Mouse (Mus musculus) testis, postnatal 14 days (tissue): Measurements from ENCODE around the gene Stxbp6.
A peak's percentile ranks its signal among the peaks of the same experiment; 100 is the strongest.
"Not testable (repeated sequence)": the region's sequence is repeated elsewhere in the genome, so short reads cannot be mapped to it uniquely, and the experiment has no call there.

ENCODE experiments used
- DNase-seq: peaks from one replicate; pipeline ENCODE4 v3.0.0; 2021; ENCODE audit warnings: low spot score

Gene Stxbp6

GRCm38 (mm10) chr12:45074611-45075342 is at the start of gene Stxbp6:
Stxbp6 (minus strand) TSS chr12:45074709.
- peak; percentile 69 for DNase-seq

DNA sequence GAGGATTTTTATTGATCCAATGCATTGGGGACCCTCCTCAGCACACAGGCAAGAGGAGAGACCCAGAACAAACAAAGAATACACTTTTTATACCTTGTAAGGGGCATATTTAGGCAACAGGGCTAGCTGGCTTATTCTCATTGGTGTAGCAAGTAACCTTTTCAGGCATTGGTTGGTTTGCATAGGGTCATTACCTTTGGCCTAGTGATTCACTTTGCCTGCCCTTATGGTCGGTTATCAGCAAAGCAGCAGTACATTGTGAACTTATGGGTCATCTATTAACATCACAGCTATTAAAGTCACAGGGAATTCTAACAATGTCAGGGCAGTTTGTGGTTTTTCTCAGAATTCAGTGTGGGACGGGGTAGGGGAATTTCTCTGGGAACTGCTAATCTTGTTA is 28.4 kb upstream of the Stxbp6 start:
- DNase-seq, result not testable (repeated sequence)

DNA sequence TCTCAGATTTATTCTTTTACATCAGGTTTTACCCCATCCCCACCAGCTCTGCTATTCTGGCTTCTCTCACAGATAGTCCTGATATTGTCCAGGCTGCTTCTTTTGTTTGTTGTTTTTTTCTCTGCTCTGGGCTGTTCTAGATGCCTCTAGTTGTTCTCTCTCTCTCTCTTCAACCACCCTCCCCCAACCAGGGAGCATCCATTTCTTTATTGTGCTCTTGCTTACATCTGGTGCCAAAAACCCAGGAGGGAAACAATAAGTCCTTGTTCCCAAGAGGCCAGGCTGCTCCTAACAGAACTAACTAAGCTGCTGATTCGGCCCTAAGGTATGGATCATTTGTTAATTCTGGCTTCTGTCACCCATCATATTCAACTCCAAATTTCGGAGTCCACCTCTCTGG is 19.2 kb upstream of the Stxbp6 start:
- no peak for DNase-seq

DNA sequence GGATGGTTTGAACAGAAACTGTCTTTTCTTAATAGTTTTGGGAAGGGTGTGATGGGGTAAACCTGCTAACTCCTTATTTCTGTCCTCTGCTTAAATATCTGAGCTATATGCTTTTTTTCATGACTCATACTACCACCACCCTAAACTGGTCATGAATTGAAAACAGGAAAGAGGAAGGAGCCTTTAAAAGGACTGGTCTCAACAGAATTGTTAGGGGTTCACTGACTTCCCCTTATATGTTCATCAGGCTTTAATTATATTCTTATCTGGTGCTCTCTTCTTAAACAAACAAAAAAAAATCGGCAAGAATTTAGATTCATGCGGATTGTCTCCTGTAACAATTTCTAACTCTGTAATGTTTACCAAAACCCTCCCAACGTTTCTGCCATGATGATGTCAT is 17.9 kb upstream of the Stxbp6 start:
- no peak for DNase-seq

GRCm38 (mm10) chr12:45083145-45083475 is 8.6 kb upstream of the Stxbp6 start:
- DNase-seq, result no peak

DNA sequence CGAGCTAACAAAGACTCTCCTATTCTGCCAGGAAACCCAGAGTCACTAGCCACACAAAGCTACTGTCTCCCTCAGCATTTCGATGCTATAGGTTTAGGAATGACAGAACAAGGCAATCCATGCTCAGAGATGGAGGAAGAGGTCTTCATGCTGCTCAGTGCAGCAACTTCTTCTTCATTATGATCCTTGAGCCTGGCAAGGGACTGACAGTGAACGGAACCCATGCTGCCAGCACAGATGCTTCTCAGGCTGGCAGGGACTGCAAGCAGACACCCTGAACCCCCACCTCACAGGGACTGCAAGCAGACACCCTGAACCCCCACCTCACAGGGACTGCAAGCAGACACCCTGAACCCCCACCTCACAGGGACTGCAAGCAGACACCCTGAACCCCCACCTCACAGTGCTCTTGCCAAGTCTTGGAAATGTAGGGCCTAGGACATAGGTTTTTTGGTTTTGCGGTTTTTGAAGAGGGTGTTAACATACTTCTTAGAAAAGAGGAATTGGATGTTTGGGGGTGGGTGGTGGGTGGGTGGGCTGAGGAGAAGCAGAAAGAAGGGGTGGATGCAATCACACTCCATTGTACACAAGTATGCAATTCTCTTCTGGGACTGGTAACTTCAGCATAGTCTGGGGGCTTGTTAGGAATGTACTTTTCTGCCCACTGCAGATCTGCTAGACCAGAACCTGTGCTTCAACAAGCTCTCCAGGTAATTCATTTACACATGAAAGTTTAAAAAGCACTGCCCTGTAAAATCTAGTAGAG is 8.1 kb upstream of the Stxbp6 start:
- no peak for DNase-seq

GRCm38 (mm10) chr12:45081617-45082016 is 7.1 kb upstream of the Stxbp6 start:
- no peak for DNase-seq

DNA sequence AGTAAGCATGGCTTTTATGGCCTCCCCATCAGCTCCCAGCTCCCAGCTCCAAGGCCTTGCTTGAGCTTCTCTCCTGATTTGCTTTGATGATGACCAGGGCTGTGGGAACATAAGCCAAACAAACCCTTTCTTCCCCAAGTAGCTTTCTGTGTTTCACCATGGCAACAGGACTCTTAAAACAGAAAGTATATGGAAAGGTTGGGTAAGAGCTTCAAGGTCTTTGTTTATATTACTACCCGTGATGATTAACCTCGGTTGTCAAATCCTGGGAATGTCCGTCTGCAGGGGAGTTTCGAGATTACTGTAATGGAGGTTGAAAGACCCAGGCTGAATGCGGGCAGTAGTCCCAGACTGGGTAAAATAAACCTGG is 6.2 kb upstream of the Stxbp6 start:
- no peak for DNase-seq

DNA sequence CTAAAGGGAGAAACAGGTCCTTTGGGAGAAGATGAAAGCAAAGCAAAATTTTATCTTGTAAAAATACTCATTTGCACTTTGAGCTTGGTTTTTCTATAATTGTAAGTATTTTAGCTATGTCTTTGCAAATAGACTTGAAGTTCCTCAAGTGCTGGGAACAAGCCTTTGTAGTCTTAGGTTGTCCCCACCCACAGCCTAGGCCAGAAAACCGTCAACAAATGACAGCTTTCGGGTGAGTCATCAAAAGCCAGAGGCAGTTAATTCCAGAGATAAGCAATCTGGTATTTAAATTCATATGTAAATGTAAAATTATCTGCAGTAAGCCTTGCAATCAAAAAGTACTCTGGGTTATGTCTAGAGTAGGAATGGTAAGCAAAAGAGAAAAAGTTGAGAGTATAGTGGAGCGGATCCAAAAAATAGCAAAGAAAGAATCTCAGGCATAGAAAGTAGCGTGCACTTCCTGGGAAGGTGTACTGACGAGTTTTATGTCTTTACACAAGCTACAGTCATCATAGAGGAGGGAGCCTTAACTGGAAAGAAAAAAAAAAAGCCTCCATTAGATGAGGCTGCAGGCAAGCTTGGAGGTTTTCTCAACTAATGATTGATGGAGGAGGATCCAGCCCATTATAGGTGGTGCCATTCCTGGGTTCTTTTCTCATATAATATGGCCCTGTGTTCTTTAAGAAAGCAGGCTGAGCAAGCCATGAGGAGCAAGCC is 5.7 kb upstream of the Stxbp6 start:
- no peak for DNase-seq

DNA sequence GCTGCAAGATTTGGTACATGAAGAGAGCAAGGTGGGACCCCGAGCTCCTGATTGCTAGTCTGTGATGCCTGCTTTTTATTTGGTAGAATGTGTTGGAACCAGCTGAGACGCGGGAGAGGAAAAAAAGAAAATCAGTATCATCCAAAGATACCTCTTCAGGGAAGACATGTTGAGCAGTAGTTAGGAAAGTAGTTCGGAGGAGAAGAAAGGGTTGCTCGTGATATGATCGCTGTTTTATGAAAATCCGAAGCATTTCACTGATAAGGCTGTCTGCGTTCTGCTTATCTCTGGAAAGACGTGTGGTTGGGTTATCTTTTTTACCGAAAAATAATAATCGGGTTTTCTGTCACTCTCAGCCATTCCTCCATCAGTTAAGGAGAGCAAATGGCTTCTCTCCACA is 1.1 kb upstream of the Stxbp6 start:
- DNase-seq, result no peak

DNA sequence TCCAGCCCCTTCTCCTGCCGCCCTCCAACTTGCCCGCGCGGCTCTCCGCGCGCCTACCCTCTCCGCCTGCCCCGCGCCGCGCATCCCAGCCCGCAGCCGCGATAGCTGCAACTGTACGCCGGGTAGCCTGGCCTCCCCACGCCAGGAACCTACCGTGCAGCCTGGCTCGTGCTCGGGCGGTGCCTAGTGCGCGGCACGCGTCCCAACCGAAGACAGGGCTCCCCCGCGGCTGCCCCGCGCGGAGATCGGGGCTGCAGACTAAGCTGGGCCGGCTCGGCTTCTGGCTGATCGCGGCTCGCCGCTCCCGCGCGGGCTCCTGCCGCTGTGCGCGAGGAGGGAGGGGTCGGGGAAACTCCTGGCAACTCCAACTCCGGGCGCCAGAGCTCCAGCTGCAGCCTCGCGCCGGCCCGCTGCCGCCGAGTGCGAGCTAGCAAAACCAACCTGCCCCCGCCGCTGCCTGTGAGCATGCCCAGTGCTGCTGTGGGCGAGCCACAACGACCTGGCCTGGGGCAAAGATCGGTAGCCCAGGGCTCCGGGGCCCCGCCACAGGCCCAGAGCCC is 387 bp downstream of the Stxbp6 start:
- peak; percentile 75 for DNase-seq

GRCm38 (mm10) chr12:45073331-45074041 is 1.0 kb downstream of the Stxbp6 start:
- DNase-seq, result no peak

DNA sequence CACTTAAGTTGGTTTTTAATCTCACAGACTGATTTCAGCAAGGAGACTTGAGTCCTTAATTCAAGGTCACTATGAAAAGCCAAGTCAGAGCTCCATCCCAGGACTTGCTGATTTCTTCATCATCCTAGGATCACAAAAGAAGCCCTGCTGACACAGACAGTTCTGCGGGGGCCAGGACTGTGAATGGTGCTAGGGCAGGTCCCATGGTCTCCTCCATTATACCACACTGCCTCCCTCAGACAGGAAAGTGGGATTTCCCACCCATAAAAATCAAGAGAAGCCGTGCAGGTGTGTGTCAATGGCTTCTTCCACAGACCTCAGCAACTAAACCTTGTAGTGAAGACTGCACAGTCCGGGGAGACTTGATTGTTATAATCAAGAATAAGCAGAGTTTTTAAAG is 2.3 kb downstream of the Stxbp6 start:
- DNase-seq, result no peak

- no peak for DNase-seq
These were observed 4.3 kb downstream of the Stxbp6 start for GRCm38 (mm10) chr12:45070186-45070585.

DNA sequence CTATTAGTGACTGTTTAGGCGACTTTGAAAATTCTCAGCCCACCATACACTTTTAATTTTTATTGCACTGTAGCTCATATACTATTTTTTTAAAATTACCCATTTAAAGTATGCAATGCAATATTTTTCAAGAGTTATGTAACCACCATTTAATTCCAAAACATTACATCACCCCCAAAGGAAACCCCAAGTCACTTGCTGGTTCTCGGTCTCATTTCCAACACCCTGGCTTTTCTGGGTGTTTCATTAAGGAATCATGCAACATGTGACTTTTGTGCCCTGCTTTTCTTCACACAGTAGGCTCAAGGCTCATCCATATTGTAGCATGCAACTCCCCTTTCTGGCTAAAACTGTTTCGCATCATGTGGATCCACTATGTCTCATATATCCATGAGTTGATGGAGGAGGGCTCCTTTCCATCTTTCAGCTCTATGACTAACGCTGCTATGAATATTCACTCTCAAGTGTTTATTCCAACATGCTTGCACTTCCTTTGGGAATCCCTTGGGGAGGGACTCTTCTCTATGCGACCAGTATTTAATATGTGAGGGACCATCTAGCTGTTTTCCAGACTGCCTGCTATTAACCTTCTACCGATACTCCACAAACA is 6.3 kb downstream of the Stxbp6 start:
- no peak for DNase-seq

DNA sequence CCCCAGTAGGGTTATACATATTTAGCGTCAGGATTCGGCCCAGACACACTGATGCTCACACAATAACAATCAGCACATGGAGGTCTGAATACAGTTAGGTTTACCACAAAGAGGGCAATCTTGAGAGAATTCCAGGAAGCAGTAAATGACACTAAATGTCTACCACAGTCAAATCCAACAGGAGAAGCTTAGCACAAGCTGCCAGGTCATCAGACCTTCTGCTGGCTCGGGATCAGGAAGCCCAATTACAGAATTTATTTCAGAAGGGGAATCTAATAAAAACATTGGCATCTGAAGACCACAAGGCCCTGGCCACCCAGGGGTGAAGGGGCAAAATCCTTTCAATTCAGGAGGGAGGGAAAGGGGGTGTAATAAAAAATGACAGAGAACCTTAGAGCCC is 6.8 kb downstream of the Stxbp6 start:
- no peak for DNase-seq

DNA sequence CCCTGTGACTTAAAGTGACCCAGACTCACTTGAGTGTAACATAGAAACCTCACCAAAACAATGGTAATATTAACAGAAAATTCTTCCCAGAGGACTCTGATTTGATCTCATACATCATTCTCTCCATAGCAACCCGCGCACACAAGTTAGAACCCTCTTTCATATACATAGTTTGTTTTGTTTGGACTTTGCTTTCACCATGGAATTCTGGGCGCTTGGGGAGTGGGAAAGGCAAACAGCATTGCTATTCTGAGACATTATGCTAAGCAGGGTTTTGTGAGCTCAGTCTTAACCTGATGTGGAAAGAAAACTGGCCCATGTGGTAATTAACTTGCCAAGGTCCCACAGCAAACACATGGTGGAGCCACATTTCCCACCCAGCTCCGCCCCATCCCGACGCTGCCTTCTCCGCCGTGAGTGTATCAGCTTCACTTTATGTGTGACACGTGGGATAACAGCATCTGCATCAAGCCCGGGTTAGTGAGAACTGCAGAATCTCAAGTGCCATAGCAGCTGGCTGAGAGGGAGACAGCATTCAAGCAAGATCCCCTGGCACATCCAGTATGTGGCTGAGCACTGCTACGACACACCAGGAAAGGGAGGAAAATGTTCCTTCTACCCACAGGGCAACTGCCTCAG is 7.3 kb downstream of the Stxbp6 start:
- DNase-seq, result no peak

GRCm38 (mm10) chr12:45063606-45064005 is 10.9 kb downstream of the Stxbp6 start:
- DNase-seq, result no peak

DNA sequence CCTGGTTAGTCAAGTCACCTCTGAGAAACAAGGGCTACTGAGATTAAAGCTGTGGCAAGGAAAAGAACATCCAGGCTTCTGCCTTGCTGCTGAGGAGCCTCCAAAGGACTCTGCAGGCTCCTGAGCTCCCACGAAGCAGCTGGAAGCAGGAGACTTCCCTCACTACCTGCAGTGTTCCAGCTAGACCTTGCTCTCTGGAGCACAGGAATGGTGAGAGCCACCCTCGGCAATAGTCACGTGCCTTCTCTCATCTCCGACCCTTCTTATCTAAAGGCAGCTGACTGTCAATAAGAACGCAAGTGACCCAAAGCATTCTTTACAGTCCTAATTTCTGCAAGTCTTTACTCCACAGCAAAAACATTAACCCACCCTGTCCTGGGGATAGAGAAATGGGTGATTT is 13.2 kb downstream of the Stxbp6 start:
- DNase-seq, result no peak

DNA sequence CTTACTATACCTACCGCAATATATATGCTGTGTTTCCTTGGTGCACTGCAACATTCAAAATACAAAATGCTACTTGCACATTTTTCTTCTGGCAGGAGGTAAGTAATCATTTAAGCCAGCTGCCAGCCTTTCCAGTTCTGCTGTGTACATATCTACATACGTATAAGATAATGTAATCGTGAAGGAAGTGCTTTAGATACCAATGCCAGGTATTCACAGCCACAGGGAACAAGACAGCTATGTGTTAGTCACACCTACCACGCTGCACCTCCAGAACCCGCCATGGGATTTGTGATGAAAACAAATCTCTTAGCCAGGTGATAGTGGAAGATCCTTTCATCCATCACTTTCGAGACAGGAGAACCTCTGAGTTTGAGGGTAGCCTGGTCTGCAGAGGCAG is 13.7 kb downstream of the Stxbp6 start:
- DNase-seq, result no peak

- DNase-seq, result no peak
These were observed 16.5 kb downstream of the Stxbp6 start for GRCm38 (mm10) chr12:45058007-45058406.
